Comparison of ENCODE assay signal across 11 mouse cellular contexts in the genomic region with DNA sequence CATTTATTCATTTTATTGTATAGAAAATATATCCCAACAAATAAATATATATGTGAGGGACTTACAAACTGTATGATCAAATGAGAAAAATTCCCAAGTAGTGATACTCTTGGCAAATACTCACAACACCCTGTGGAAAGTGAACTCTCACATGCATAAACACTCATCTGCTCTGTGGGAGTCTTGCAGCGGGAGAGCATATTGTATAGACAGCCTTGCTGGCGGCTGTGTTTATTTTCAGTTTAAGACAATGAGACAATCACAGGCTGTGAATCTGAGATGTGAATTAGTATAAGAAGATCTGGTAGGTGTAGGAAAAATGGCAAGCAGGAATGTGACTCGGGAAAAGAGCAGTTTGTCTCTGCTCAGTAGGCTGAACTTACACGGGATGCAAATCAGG.
DNase-seq lines count a peak whose midpoint lies in the region; ATAC-seq and TF ChIP-seq lines count a peak whose summit lies in the region.
"Had no signal": no experiment of that assay in that cellular context is flagged by ENCODE, and none has a peak within 500 bp of the region (broad histone marks: within the 10 kb centered on the region; RNA-seq: fewer than 3 reads in every experiment).

No protein-coding gene starts in this region.

- ATAC-seq in midbrain, postnatal 0 days (ENCODE audit: low FRiP score) = no peak
- ATAC-seq in midbrain, embryonic 16.5 days = no peak
- ATAC-seq: liver, embryonic 12.5 days had no signal

- no peak overlapping the region for H3K4me2 ChIP-seq in midbrain, postnatal 0 days (ENCODE audit: low read depth, low read length, poor library complexity, severe bottlenecking)
- no peak overlapping the region for H3K4me2 ChIP-seq in midbrain, embryonic 16.5 days (ENCODE audit: low read length)
- H3K4me2 ChIP-seq: kidney, embryonic 15.5 days; liver, embryonic 12.5 days had no signal

- H3K9ac ChIP-seq in midbrain, postnatal 0 days (replicated peaks; ENCODE audit: low read length, poor library complexity, severe bottlenecking) = no peak overlapping the region
- H3K9ac ChIP-seq in midbrain, embryonic 16.5 days (ENCODE audit: low read depth, low read length) = no peak overlapping the region
- H3K9ac ChIP-seq: kidney, embryonic 15.5 days; liver, embryonic 12.5 days had no signal

- H3K36me3 ChIP-seq in midbrain, postnatal 0 days (ENCODE audit: insufficient read depth, low read length) = no peaks in the 10 kb centered on the region
- H3K36me3 ChIP-seq in midbrain, embryonic 16.5 days (ENCODE audit: control insufficient read depth, insufficient read depth, low read length) = no peaks in the 10 kb centered on the region
- H3K36me3 ChIP-seq: heart, embryonic 10.5 days; kidney, embryonic 15.5 days; liver, embryonic 12.5 days had no signal

- H3K27ac ChIP-seq in midbrain, postnatal 0 days (ENCODE audit: low read depth, low read length) = no peak overlapping the region
- H3K27ac ChIP-seq in midbrain, embryonic 16.5 days (ENCODE audit: low read length) = no peak overlapping the region
- H3K27ac ChIP-seq: heart, embryonic 10.5 days; kidney, embryonic 15.5 days; liver, embryonic 12.5 days had no signal

- H3K27me3 ChIP-seq in midbrain, postnatal 0 days (ENCODE audit: insufficient read depth, low read length) = no peaks in the 10 kb centered on the region
- H3K27me3 ChIP-seq in midbrain, embryonic 16.5 days (ENCODE audit: control insufficient read depth, insufficient read depth, low read depth, low read length) = no peaks in the 10 kb centered on the region
- H3K27me3 ChIP-seq: kidney, embryonic 15.5 days; liver, embryonic 12.5 days had no signal

- peak; percentile 2 for DNase-seq in midbrain, postnatal 0 days (ENCODE audit: low spot score)
- peak; percentile 3 to 33 for DNase-seq in frontal cortex, postnatal 36 days (ENCODE audit: low spot score in 2 of 2)
- peak; percentile 8 to 52 for DNase-seq in layer of hippocampus, postnatal 14 days (ENCODE audit: low spot score in 2 of 2)
- peak; percentile 52 for DNase-seq in telencephalon, adult 2 months (ENCODE audit: low read depth, low spot score)
- DNase-seq in adrenal gland, postnatal 4 days (ENCODE audit: low spot score in 2 of 2) = no peak
- DNase-seq in urinary bladder, postnatal 4 days (ENCODE audit: low spot score in 2 of 2) = no peak
- DNase-seq: cerebellum, adult 18-20 months had no signal

- no peaks in the 10 kb centered on the region for H3K4me1 ChIP-seq in midbrain, postnatal 0 days (ENCODE audit: insufficient read depth, low read length)
- no peaks in the 10 kb centered on the region for H3K4me1 ChIP-seq in midbrain, embryonic 16.5 days (ENCODE audit: control insufficient read depth, insufficient read depth, low read length)
- H3K4me1 ChIP-seq: heart, embryonic 10.5 days; kidney, embryonic 15.5 days; liver, embryonic 12.5 days had no signal

- no peak overlapping the region for H3K4me3 ChIP-seq in midbrain, postnatal 0 days (ENCODE audit: low read depth, low read length)
- H3K4me3 ChIP-seq in midbrain, embryonic 16.5 days (ENCODE audit: low read depth, low read length) = no peak overlapping the region
- H3K4me3 ChIP-seq: heart, embryonic 10.5 days; kidney, embryonic 15.5 days; liver, embryonic 12.5 days had no signal

- TF ChIP-seq CTCF in midbrain, postnatal 0 days (IDR thresholded peaks at IDR 0.05) = no peak

- 16% methylated on average over 4 of the region's 4 CpGs for WGBS in midbrain, postnatal 0 days
- 17% methylated on average over 4 of the region's 4 CpGs for WGBS in midbrain, embryonic 16.5 days

- no peaks in the 10 kb centered on the region for H3K9me3 ChIP-seq in midbrain, postnatal 0 days (ENCODE audit: low read length)
- H3K9me3 ChIP-seq in midbrain, embryonic 16.5 days (replicated peaks; ENCODE audit: control insufficient read depth, low read length, poor library complexity, severe bottlenecking) = no peaks in the 10 kb centered on the region
- H3K9me3 ChIP-seq: heart, embryonic 10.5 days; kidney, embryonic 15.5 days; liver, embryonic 12.5 days had no signal

Comparison
In these comparisons a context has a peak if more than half of its experiments do, and no peak if none do; other contexts are left out.
1. DNase-seq: peak in midbrain, postnatal 0 days (single experiment), frontal cortex, postnatal 36 days (2 of 2), layer of hippocampus, postnatal 14 days (2 of 2) and telencephalon, adult 2 months (single experiment); none in adrenal gland, postnatal 4 days (0 of 2) and urinary bladder, postnatal 4 days (0 of 2).